Mouse (Mus musculus) midbrain, embryonic 16.5 days (tissue): ENCODE results near the gene Arl14. TPM values are rescaled to one million over a fixed set of nuclear protein-coding genes. Genes with fewer than 3 reads are reported as not detected.

Source experiments
- ATAC-seq: fragments of 200-750 bp; cut with Nextera tagmentation; 2 replicates; pipeline ENCODE4 v1.8.0; 2017; ENCODE audit warnings: moderate TSS enrichment
- H3K27ac ChIP-seq: fragments of 300-500 bp; sonication (generic); 2 replicates; pipeline ENCODE4 v1.5.1; 2014; ENCODE audit warnings: mild to moderate bottlenecking, low read length, mixed read lengths
- H3K27me3 ChIP-seq: fragments of 300-500 bp; sonication (generic); 2 replicates; pipeline ENCODE4 v1.6.1; 2014; ENCODE audit warnings: low read depth, low read length, mixed read lengths; ENCODE audit not compliant: control insufficient read depth, insufficient read depth
- H3K36me3 ChIP-seq: fragments of 300-500 bp; sonication (generic); 2 replicates; pipeline ENCODE4 v1.6.1; 2014; ENCODE audit warnings: mild to moderate bottlenecking, low read length, moderate library complexity, mixed read lengths; ENCODE audit not compliant: control insufficient read depth, insufficient read depth
- H3K4me1 ChIP-seq: fragments of 300-500 bp; sonication (generic); 2 replicates; pipeline ENCODE4 v1.6.1; 2014; ENCODE audit warnings: mild to moderate bottlenecking, low read length, mixed read lengths; ENCODE audit not compliant: control insufficient read depth, insufficient read depth
- H3K4me2 ChIP-seq: fragments of 300-500 bp; sonication (generic); 2 replicates; pipeline ENCODE4 v1.6.1; 2014; ENCODE audit warnings: mild to moderate bottlenecking, low read length, mixed read lengths
- H3K4me3 ChIP-seq: fragments of 300-500 bp; sonication (generic); 2 replicates; pipeline ENCODE4 v1.5.1; 2014; ENCODE audit warnings: low read depth, mild to moderate bottlenecking, low read length, moderate library complexity, mixed read lengths
- H3K9ac ChIP-seq: fragments of 300-500 bp; sonication (generic); 2 replicates; pipeline ENCODE4 v1.6.1; 2014; ENCODE audit warnings: low read depth, low read length, mixed read lengths
- H3K9me3 ChIP-seq: fragments of 300-500 bp; sonication (generic); replicated peaks from 2 replicates; pipeline ENCODE4 v1.6.1; 2014; ENCODE audit warnings: mild to moderate bottlenecking, low read length, mixed read lengths; ENCODE audit not compliant: control insufficient read depth, poor library complexity, severe bottlenecking
- WGBS: fragments of 180-500 bp; shearing (Covaris S2); extraction: QIAGEN DNeasy Blood & Tissue Kit; methylation state at CpG from one replicate; pipeline ENCODE4 v1.1.7; 2014; 5-methylcytosine and 5-hydroxymethylcytosine counted together
- polyA plus RNA-seq: library from polyadenylated mRNA; unstranded; fragments of >200 nt; fragmentation: Nextera tagmentation; extraction: Ambion mirVana; gene quantifications from 2 replicates; pipeline ENCODE4 v1.2.1, GENCODE M21; 2015

The Arl14 gene
- polyA plus RNA-seq, 1 experiment from 2014 or later, result not detected

- no peaks in the 10 kb centered on the region for H3K36me3 ChIP-seq
- H3K27me3 ChIP-seq, result no peaks in the 10 kb centered on the region
- no peak for ATAC-seq
- H3K9ac ChIP-seq, result no peak overlapping the region
- WGBS, result 92% methylated on average over 10 of the region's 10 CpGs
- H3K4me1 ChIP-seq, result no peaks in the 10 kb centered on the region
- no peaks in the 10 kb centered on the region for H3K9me3 ChIP-seq
- H3K27ac ChIP-seq, result no peak overlapping the region
- H3K4me2 ChIP-seq, result no peak overlapping the region
- H3K4me3 ChIP-seq, result no peak overlapping the region
Measured at GRCm38 (mm10) chr3:69206193-69206893, 15.9 kb upstream of the Arl14 start.

- Histone ChIP-seq H3K4me2 (no peak overlapping the region), H3K36me3 (no peaks in the 10 kb centered on the region), H3K4me3 (no peak overlapping the region), H3K27me3 (no peaks in the 10 kb centered on the region), H3K4me1 (no peaks in the 10 kb centered on the region), H3K27ac (no peak overlapping the region), H3K9ac (no peak overlapping the region), H3K9me3 (no peaks in the 10 kb centered on the region)
- 73% methylated on average over 12 of the region's 12 CpGs for WGBS
- no peak for ATAC-seq
Measured at GRCm38 (mm10) chr3:69208441-69209309, 13.5 kb upstream of the Arl14 start.

DNA sequence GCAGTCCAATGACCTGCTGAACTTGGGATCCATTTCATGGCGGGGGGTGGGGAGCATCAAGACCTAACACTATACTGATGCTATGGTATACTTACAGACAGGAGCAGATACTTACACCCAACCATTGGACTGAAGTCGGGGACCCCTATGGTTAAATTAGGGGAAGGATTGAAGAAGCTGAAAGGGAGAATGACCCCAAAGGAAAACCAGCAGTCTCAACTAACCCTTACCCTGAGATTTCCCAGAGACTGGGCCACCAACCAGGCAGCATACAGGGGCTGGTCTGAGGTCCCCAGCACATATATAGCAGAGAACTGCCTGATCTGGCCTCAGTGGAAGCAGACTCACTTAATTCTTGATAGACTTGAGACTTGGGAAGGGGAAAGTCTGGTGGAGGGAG is 10.0 kb upstream of the Arl14 start:
- Histone ChIP-seq H3K27me3 (no peaks in the 10 kb centered on the region), H3K4me1 (no peaks in the 10 kb centered on the region), H3K36me3 (no peaks in the 10 kb centered on the region), H3K4me3 (no peak overlapping the region), H3K27ac (no peak overlapping the region), H3K4me2 (no peak overlapping the region), H3K9ac (no peak overlapping the region), H3K9me3 (no peaks in the 10 kb centered on the region)
- 79% methylated on average over 2 of the region's 2 CpGs for WGBS
- no peak for ATAC-seq

GRCm38 (mm10) chr3:69213465-69213864 is 8.8 kb upstream of the Arl14 start:
- no peaks in the 10 kb centered on the region for H3K4me1 ChIP-seq
- H3K36me3 ChIP-seq, result no peaks in the 10 kb centered on the region
- H3K4me2 ChIP-seq, result no peak overlapping the region
- no peaks in the 10 kb centered on the region for H3K27me3 ChIP-seq
- H3K27ac ChIP-seq, result no peak overlapping the region
- no peaks in the 10 kb centered on the region; the same call in 1 of the 2 replicates for H3K9me3 ChIP-seq
- no peak overlapping the region for H3K4me3 ChIP-seq
- ATAC-seq, result no peak
- 83% methylated on average over 5 of the region's 5 CpGs for WGBS
- H3K9ac ChIP-seq, result no peak overlapping the region

GRCm38 (mm10) chr3:69214566-69214965 is 7.7 kb upstream of the Arl14 start:
- no peaks in the 10 kb centered on the region for H3K27me3 ChIP-seq
- no peaks in the 10 kb centered on the region for H3K36me3 ChIP-seq
- H3K4me1 ChIP-seq, result no peaks in the 10 kb centered on the region
- WGBS, result 90% methylated on average over 5 of the region's 5 CpGs
- H3K9ac ChIP-seq, result no peak overlapping the region
- no peak for ATAC-seq
- H3K4me2 ChIP-seq, result no peak overlapping the region
- H3K4me3 ChIP-seq, result no peak overlapping the region
- H3K9me3 ChIP-seq, result no peaks in the 10 kb centered on the region; the same call in 1 of the 2 replicates
- H3K27ac ChIP-seq, result no peak overlapping the region

DNA sequence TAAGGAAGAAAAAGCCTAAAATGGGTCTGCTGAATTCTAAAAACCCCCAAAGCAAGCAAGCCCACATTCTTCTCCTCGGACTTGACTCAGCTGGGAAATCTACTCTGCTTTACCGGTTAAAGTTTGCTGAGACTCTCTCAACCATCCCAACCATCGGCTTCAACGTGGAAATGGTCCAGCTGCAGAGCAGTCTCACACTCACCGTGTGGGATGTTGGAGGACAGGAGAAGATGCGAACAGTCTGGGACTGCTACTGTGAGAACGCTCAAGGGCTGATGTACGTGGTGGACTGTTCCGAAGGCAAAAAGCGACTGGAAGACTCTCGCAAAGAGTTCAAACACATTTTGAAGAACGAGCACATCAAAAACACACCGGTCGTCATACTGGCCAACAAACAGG is 282 bp downstream of the Arl14 start:
- no peaks in the 10 kb centered on the region for H3K36me3 ChIP-seq
- no peaks in the 10 kb centered on the region for H3K27me3 ChIP-seq
- H3K9ac ChIP-seq, result no peak overlapping the region
- 90% methylated on average over 14 of the region's 14 CpGs for WGBS
- no peaks in the 10 kb centered on the region; the same call in 1 of the 2 replicates for H3K9me3 ChIP-seq
- no peak for ATAC-seq
- no peaks in the 10 kb centered on the region for H3K4me1 ChIP-seq
- no peak overlapping the region for H3K4me3 ChIP-seq
- H3K4me2 ChIP-seq, result no peak overlapping the region
- no peak overlapping the region for H3K27ac ChIP-seq

DNA sequence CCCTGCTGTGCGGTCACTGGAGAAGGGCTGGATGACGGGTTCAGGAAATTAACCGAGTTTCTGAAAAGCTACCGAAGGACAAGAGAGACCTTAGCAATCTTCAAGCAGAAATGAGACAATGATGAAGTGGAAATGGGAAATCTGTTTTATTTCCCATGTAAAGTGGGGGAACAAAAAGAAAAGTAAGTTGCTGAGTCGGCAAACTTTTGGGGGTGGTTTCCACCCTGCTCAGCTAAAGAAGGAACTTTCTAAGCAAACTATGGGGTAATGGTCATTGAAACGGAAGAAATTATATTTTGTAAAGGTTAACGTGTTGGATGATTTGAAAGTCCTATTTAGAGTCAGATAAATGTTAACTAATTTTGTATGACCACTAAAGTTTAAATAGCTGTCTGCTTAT is 768 bp downstream of the Arl14 start:
- H3K27me3 ChIP-seq, result no peaks in the 10 kb centered on the region
- no peak overlapping the region for H3K27ac ChIP-seq
- no peak for ATAC-seq
- no peaks in the 10 kb centered on the region for H3K4me1 ChIP-seq
- no peak overlapping the region for H3K4me3 ChIP-seq
- H3K9ac ChIP-seq, result no peak overlapping the region
- H3K4me2 ChIP-seq, result no peak overlapping the region
- no peaks in the 10 kb centered on the region for H3K36me3 ChIP-seq
- H3K9me3 ChIP-seq, result no peaks in the 10 kb centered on the region; the same call in 1 of the 2 replicates
- WGBS, result 88% methylated on average over 7 of the region's 7 CpGs

- no peak overlapping the region for H3K9ac ChIP-seq
- H3K9me3 ChIP-seq, result no peaks in the 10 kb centered on the region
- 80% methylated on average over 8 of the region's 8 CpGs for WGBS
- H3K4me1 ChIP-seq, result no peaks in the 10 kb centered on the region
- no peak overlapping the region for H3K4me2 ChIP-seq
- H3K27ac ChIP-seq, result no peak overlapping the region
- H3K36me3 ChIP-seq, result no peaks in the 10 kb centered on the region
- no peaks in the 10 kb centered on the region for H3K27me3 ChIP-seq
- H3K4me3 ChIP-seq, result no peak overlapping the region
- ATAC-seq, result no peak
Measured at GRCm38 (mm10) chr3:69223666-69224065, 1.4 kb downstream of the Arl14 start.

- H3K27me3 ChIP-seq, result no peaks in the 10 kb centered on the region
- H3K36me3 ChIP-seq, result no peaks in the 10 kb centered on the region
- H3K4me1 ChIP-seq, result no peaks in the 10 kb centered on the region
- H3K9ac ChIP-seq, result no peak overlapping the region
- no peaks in the 10 kb centered on the region for H3K9me3 ChIP-seq
- ATAC-seq, result no peak
- H3K4me2 ChIP-seq, result no peak overlapping the region
- H3K27ac ChIP-seq, result no peak overlapping the region
- no peak overlapping the region for H3K4me3 ChIP-seq
Measured at GRCm38 (mm10) chr3:69225019-69225418, 2.8 kb downstream of the Arl14 start.
